Mouse (Mus musculus) heart, postnatal 25 days (tissue): ENCODE measurements around the gene H2afb2. TPM values are rescaled to one million over a fixed set of nuclear protein-coding genes. Genes with fewer than 3 reads are reported as not detected.

ENCODE experiments used
- DNase-seq: peaks from one replicate; pipeline ENCODE4 v3.0.0; 2022; ENCODE audit warnings: low spot score
- intact Hi-C: fragments of 180-260 bp; cut with DNase I; formaldehyde crosslinking; loops from one replicate; pipeline ENCODE4 v1.15.1; 2025
- total RNA-seq, 2 experiments: library from RNA; stranded (reverse); gene quantifications; 2 replicates each; pipeline ENCODE4 v1.2.3; 2021

H2afb2 gene
- total RNA-seq, result not detected

GRCm38 (mm10) chrX:116680878-116681277, at the start of gene H2afb2:
Gene H2afb2, plus strand, starts transcription at chrX:116681178.
- intact Hi-C loops, result no loop called here
- no peak for DNase-seq

Other genes starting within 250 kb of the H2afb2 start
- not detected for gene Cpxcr1, start 232.2 kb upstream of the H2afb2 start, total RNA-seq